Mouse (Mus musculus): ENCODE measurements around the gene Larp7.

The Larp7 gene

DNA sequence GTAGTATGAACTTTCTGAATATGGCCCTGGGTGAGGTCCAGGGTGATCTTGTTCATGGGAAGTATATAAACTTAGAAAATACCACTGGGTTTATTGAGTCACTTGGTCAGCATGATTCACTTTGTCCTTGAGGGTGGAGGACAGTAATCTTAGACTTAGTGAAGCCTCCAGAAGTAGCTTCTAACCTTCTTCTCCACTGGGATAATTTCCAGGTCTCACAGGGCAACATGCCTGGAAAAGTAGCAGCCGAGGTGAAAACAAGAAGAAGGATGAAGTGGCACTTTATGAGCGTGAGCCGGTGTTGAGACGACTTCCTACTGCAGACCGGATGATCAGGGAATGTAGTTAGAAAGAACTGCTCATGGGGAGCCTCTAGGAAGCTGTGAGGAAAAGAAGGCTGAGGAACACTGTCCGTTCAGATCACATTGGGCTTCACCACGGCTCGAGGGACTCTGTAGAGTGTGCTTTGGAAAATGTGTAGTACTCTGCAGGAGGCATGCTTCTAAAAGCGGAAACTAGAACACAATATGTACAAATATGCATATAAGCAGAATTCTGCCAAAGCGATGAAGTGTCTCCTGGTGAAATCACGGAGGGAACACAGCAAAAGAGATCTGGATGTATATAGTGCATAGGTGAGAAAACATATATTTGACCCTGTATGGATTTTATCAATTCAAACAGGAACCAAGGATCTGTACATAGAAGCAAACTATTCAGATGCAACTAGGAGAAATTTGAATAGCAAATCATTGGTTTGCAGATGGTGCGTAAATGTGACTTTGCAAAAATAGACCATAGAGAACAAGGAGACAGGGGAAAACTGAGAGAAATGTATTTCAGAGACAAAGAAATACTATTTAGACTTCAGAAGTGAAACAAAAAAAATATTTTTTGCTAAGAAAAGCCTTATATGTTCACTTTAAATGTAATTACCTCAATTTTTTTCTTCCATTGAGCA, 41.1 kb downstream of the Larp7 start:
- no peak for DNase-seq (ENCODE audit: low spot score)

DNA sequence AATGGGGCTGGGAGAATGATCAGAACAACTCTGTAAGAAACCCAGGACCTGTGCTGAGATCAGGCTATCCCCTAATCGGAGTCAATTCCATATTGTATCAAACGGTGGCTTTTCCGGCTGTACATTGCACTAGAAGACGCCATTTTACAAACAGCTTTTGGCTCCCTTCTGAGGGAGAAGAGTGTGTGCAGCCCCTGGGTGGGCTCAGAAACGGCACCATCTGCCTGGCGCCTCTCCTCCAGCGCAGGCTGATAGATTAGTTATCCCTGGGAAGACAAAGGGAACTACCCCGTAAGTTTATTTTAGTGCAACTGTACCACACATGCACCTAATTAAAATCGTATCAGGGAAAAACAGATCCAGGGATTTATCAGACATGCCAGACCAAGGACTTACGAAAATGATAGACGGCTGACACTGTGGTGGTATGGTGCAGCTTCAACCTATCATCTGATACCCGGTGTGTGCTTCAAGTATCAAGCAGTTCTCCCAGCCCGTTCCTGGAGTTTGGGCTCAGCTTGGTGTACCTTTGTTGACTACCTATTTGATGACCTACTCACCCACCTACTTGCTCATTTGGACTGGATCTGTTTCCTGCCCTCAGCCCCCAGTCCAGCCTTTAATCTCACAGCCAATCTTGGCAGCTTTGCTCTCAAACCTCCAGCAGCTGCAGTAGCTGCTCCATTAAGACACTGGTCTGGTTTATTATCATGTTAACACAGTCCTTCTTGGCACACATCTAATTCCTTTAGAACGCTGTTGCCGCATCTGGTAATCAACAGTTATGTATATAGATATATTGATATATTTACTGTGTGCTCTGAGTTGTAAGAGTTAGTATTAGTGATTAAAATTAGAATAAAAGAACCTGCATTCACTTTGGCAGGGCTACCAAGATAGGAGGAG, 45.0 kb downstream of the Larp7 start:
- no peak for DNase-seq (ENCODE audit: low spot score)

DNA sequence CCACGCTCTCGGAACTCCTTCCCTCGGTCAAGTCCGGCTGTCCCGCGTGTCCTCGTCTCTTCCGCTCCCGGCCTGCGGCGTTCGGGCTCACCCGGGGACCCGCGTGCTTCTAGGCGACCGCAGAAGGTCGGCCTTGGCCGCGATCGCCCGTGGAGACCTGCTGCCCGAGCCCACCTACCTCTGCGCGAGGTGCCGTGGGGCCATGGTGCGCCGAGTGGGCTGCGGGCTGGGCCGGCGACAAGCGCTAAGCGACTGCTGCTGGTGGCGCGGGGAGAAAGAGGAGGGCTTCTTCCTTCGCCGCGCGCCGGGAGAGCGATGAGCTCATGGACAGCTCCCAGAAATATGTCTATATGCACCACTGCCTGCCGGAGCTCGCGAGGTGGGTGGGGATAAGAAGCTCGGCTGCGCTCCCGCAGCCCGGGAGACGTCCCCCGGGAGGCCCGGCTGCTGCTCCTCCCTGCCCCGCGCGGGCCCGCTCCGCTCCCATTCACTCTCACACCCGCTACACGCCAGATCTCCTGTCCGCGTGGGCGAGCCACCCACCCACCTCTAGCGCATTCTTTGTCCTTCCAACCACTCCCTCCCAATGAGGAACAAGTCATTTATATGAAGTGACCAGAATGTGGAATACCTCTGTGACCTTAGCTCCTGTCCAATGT, 54.3 kb downstream of the Larp7 start, which contains the start of gene Ank2:
Ank2 (minus strand) TSS at position 609 of the 659 bp plus-strand sequence.
- DNase-seq (ENCODE audit: low spot score) = peak; percentile 14

DNA sequence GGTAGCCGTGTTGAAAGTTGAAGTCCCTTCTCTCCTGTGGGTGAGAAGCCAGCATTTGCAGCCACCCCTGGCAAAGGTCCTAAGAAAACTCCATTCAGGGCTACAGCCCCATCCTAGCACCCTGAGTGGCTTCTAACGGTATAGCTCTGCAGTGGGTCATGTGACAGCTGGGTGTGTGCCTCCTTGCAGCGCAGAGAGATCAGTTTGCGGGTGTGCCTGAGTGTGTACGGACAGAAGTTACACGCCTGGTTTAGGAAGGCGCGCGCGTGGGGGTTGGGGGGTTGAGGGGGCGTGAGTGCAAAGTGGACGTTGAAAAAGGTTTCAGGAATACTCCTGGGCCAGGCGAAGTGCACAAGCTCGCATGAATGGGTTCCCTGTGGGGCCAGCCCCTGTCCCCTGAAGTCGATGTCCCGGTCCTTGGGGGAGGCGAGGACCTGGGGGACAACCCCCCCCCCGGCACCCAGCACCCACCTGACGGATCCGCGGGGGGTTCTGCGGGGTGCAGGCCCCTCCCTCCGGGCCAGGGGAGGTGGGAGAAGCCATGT, 54.9 kb downstream of the Larp7 start:
- no peak for DNase-seq (ENCODE audit: low spot score)

DNA sequence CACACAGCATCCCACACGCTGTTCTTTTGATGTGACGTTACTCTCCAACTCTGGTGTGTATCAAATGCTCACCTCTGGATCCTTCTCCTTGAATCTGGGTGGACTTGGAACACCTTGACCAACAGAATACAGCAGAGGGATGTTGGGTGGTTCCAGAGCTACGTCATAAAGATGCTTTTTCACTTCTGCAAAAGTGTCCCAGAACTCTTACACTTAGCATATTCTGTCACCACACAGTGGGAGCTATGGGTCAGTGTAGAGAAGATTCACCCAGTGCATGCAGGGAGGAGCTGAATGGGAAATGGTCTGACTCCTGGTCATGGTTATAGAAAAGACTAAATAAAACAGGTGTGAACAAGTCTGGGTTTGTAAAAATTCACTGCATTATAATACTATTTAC, 60.5 kb downstream of the Larp7 start:
- DNase-seq (ENCODE audit: low spot score) = no peak

DNA sequence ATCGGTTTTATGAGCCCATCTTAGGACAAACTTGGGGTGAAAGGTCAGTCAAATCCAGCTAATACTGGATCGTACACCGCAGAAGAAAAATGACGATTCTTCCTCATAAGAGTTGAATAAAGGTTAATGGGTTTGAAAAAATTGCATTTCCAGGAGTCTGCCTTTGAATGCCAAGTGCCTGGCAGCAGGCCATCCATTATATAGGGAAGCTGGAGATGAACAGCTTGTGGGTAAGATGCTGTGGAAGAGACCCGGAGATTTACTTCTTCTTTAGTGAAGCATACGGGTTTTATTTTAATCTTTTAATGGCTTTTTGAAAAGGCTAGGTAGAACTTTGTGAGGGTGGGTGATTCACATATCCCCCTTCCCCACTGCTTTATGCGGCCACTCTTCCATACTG, 65.8 kb downstream of the Larp7 start:
- no peak for DNase-seq (ENCODE audit: low spot score)
